Mouse (Mus musculus): Measurements from ENCODE around the gene Mast4.

GRCm38 (mm10) chr13:103107362-103107761 is 226.9 kb downstream of the Mast4 start:
- TF ChIP-seq GATA1 (IDR thresholded peaks at IDR 0.05; ENCODE audit: low read length) (no peak), TAL1 (IDR thresholded peaks at IDR 0.05; ENCODE audit: low read length) (no peak)

Data from erythroblast, embryonic 14.5 days (primary cell).